Mouse (Mus musculus): ENCODE measurements at regions not wholly inside any gene's neighbourhood (a gene's known extent, or its start where the extent isn't known, plus 50 kb on each side); places are given as distances from the start of the nearest gene placed in this dataset.

DNA sequence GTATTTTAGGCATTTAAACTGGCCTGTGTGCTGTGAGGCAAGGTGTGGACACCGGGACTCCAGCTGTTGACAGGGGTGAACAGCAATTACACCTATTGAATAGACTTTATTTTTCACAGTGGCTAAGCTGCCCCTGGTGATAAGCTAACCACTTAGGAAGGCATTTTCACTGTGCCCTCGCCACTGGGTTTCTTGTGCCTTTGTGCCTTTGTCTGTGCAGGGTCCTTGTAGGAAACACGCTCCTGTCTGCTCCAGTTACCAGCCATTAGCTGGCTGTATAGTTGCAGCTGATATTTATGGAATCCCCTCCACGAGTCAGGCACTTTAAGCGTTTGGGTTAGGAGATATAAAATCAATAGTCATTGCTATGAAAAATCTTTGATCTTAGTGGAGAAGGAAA is 126.5 kb upstream of the Map1b start:
- TF ChIP-seq CTCF (IDR thresholded peaks at IDR 0.05 in 2 of 3, conservative IDR thresholded peaks at IDR 0.05 in 1 of 3; ENCODE audit: control insufficient read depth in 1 of 3, insufficient read depth in 1 of 3, low read depth in 2 of 3, low read length in 3 of 3, poor library complexity in 1 of 3, severe bottlenecking in 1 of 3) (no peak), TCF12 (IDR thresholded peaks at IDR 0.05; ENCODE audit: low read depth, low read length) (no peak), ZC3H11A (IDR thresholded peaks at IDR 0.05; ENCODE audit: low read depth, low read length) (no peak), RCOR1 (IDR thresholded peaks at IDR 0.05; ENCODE audit: low read depth, low read length) (no peak), CHD1 (IDR thresholded peaks at IDR 0.05; ENCODE audit: low read depth, low read length) (no peak), EP300 (IDR thresholded peaks at IDR 0.05; ENCODE audit: low read depth in 1 of 2, low read length in 2 of 2) (no peak), POLR2A (IDR thresholded peaks at IDR 0.05; ENCODE audit: control insufficient read depth in 1 of 2, insufficient read depth in 1 of 2, low read depth in 1 of 2, low read length in 2 of 2, poor library complexity in 1 of 2) (no peak), POLR2AphosphoS5 (IDR thresholded peaks at IDR 0.05; ENCODE audit: borderline replicate concordance, low read depth, low read length) (no peak), ZKSCAN1 (IDR thresholded peaks at IDR 0.05; ENCODE audit: low read depth, low read length) (no peak), ZMIZ1 (IDR thresholded peaks at IDR 0.05; ENCODE audit: low read depth, low read length) (no peak), CHD2 (IDR thresholded peaks at IDR 0.05; ENCODE audit: low read length) (no peak), ETS1 (IDR thresholded peaks at IDR 0.05; ENCODE audit: low read depth, low read length) (no peak), NRF1 (IDR thresholded peaks at IDR 0.05; ENCODE audit: insufficient read depth, low read depth, low read length, poor library complexity, severe bottlenecking) (no peak), USF1 (IDR thresholded peaks at IDR 0.05; ENCODE audit: low read depth, low read length) (no peak)
